Mouse (Mus musculus) heart, embryonic 14.5 days (tissue): ENCODE results near the gene Iqub. TPM values are rescaled to one million over a fixed set of nuclear protein-coding genes. Genes with fewer than 3 reads are reported as not detected.

ENCODE experiments used
- ATAC-seq: fragments of 200-750 bp; cut with Nextera tagmentation; 2 replicates; pipeline ENCODE4 v1.8.0; 2017; ENCODE audit warnings: low read depth, moderate TSS enrichment; ENCODE audit not compliant: insufficient number of reproducible peaks, insufficient read depth, low FRiP score
- H3K27ac ChIP-seq, 2 experiments: fragments of 200-500 bp in 1 of 2; fragments of 300-500 bp in 1 of 2; sonication (generic) in 1 of 2; replicated peaks in 1 of 2; 2 replicates each; pipeline ENCODE4 v1.5.1; 2012 to 2014; ENCODE audit warnings: low read depth in 2 of 2, low read length in 2 of 2, control low read depth in 1 of 2, mild to moderate bottlenecking in 1 of 2, mixed read lengths in 1 of 2; ENCODE audit not compliant: control insufficient read depth in 1 of 2, insufficient read depth in 1 of 2
- H3K27me3 ChIP-seq: fragments of 300-500 bp; sonication (generic); 2 replicates; pipeline ENCODE4 v1.6.1; 2014; ENCODE audit warnings: mild to moderate bottlenecking, low read length, control low read depth; ENCODE audit not compliant: control insufficient read depth, insufficient read depth
- H3K36me3 ChIP-seq: fragments of 300-500 bp; sonication (generic); 2 replicates; pipeline ENCODE4 v1.6.1; 2014; ENCODE audit warnings: mild to moderate bottlenecking, control low read depth, low read length, mixed read lengths; ENCODE audit not compliant: control insufficient read depth, insufficient read depth
- H3K4me1 ChIP-seq, 2 experiments: fragments of 200-500 bp in 1 of 2; fragments of 300-500 bp in 1 of 2; sonication (generic) in 1 of 2; 2 replicates each; pipeline ENCODE4 v1.6.1; 2012 to 2014; ENCODE audit warnings: low read length in 2 of 2, control low read depth in 1 of 2, mixed read lengths in 1 of 2; ENCODE audit not compliant: control insufficient read depth in 2 of 2, insufficient read depth in 2 of 2
- H3K4me2 ChIP-seq: fragments of 300-500 bp; sonication (generic); 2 replicates; pipeline ENCODE4 v1.6.1; 2014; ENCODE audit warnings: mild to moderate bottlenecking, low read length
- H3K4me3 ChIP-seq, 2 experiments: fragments of 200-500 bp in 1 of 2; fragments of 300-500 bp in 1 of 2; sonication (generic) in 1 of 2; 2 replicates each; pipeline ENCODE4 v1.5.1; 2012 to 2014; ENCODE audit warnings: low read length in 2 of 2, mild to moderate bottlenecking in 2 of 2, control low read depth in 1 of 2, low read depth in 1 of 2, moderate library complexity in 1 of 2; ENCODE audit not compliant: control insufficient read depth in 1 of 2, insufficient read depth in 1 of 2
- H3K9ac ChIP-seq: fragments of 300-500 bp; sonication (generic); 2 replicates; pipeline ENCODE4 v1.6.1; 2014; ENCODE audit warnings: mild to moderate bottlenecking, low read length
- H3K9me3 ChIP-seq: fragments of 300-500 bp; sonication (generic); 2 replicates; pipeline ENCODE4 v1.6.1; 2016; ENCODE audit warnings: low read length, control low read depth; ENCODE audit not compliant: control insufficient read depth
- WGBS: fragments of 180-500 bp; shearing (Covaris S2); extraction: QIAGEN DNeasy Blood & Tissue Kit; methylation state at CpG from one replicate; pipeline ENCODE4 v1.1.7; 2014; 5-methylcytosine and 5-hydroxymethylcytosine counted together
- polyA plus RNA-seq: library from polyadenylated mRNA; unstranded; fragments of >200 nt; fragmentation: Nextera tagmentation; extraction: Ambion mirVana; gene quantifications from 2 replicates; pipeline ENCODE4 v1.2.1, GENCODE M21; 2014

The Iqub gene
- polyA plus RNA-seq, 1 experiment from 2014 or later, result 0.23 TPM

GRCm38 (mm10) chr6:24470135-24470534 lies 44.7 kb downstream of the Iqub start:
- H3K27me3 ChIP-seq, result no peaks in the 10 kb centered on the region
- 82% methylated on average over 2 of the region's 2 CpGs for WGBS
- no peak overlapping the region for H3K27ac ChIP-seq
- no peak for ATAC-seq
- no peak overlapping the region for H3K4me3 ChIP-seq
- H3K9me3 ChIP-seq, result no peaks in the 10 kb centered on the region
- H3K4me1 ChIP-seq, result no peaks in the 10 kb centered on the region
- no peak overlapping the region for H3K4me2 ChIP-seq
- H3K36me3 ChIP-seq, result no peaks in the 10 kb centered on the region
- no peak overlapping the region for H3K9ac ChIP-seq

GRCm38 (mm10) chr6:24456097-24456496 lies 58.8 kb downstream of the Iqub start:
- WGBS, result 35% methylated on average over 7 of the region's 7 CpGs
- Histone ChIP-seq H3K27me3 (no peaks in the 10 kb centered on the region), H3K4me1 (no peaks in the 10 kb centered on the region), H3K4me3 (no peak overlapping the region), H3K9ac (no peak overlapping the region), H3K27ac (no peak overlapping the region), H3K4me2 (no peak overlapping the region), H3K36me3 (no peaks in the 10 kb centered on the region), H3K9me3 (no peaks in the 10 kb centered on the region)
- ATAC-seq, result no peak

- 65% methylated on average over 22 of the region's 22 CpGs for WGBS
- no peak overlapping the region for H3K4me3 ChIP-seq
- no peak overlapping the region for H3K27ac ChIP-seq
- H3K4me2 ChIP-seq, result peak overlapping the region; percentile 21
- H3K4me1 ChIP-seq, result no peaks in the 10 kb centered on the region
- H3K27me3 ChIP-seq, result no peaks in the 10 kb centered on the region
- no peaks in the 10 kb centered on the region for H3K36me3 ChIP-seq
- ATAC-seq, result no peak
- H3K9ac ChIP-seq, result no peak overlapping the region
- H3K9me3 ChIP-seq, result no peaks in the 10 kb centered on the region
Observed at GRCm38 (mm10) chr6:24451026-24451821, 63.6 kb downstream of the Iqub start.

GRCm38 (mm10) chr6:24450241-24450640 lies 64.6 kb downstream of the Iqub start:
- Histone ChIP-seq H3K4me2 (no peak overlapping the region), H3K27me3 (no peaks in the 10 kb centered on the region), H3K36me3 (no peaks in the 10 kb centered on the region), H3K9me3 (no peaks in the 10 kb centered on the region), H3K4me3 (no peak overlapping the region), H3K4me1 (no peaks in the 10 kb centered on the region), H3K27ac (no peak overlapping the region), H3K9ac (no peak overlapping the region)
- WGBS, result 83% methylated on average over 6 of the region's 6 CpGs
- no peak for ATAC-seq

- Histone ChIP-seq H3K27me3 (no peaks in the 10 kb centered on the region), H3K4me2 (no peak overlapping the region), H3K4me1 (no peaks in the 10 kb centered on the region), H3K9ac (no peak overlapping the region), H3K27ac (no peak overlapping the region), H3K36me3 (no peaks in the 10 kb centered on the region), H3K9me3 (no peaks in the 10 kb centered on the region), H3K4me3 (no peak overlapping the region)
- WGBS, result 81% methylated on average over 11 of the region's 11 CpGs
- ATAC-seq, result no peak
Observed at GRCm38 (mm10) chr6:24416056-24416455, 98.8 kb downstream of the Iqub start.

GRCm38 (mm10) chr6:24415500-24415899 lies 99.4 kb downstream of the Iqub start:
- Histone ChIP-seq H3K4me2 (no peak overlapping the region), H3K9ac (no peak overlapping the region), H3K36me3 (no peaks in the 10 kb centered on the region), H3K9me3 (no peaks in the 10 kb centered on the region), H3K27ac (no peak overlapping the region), H3K4me1 (no peaks in the 10 kb centered on the region), H3K27me3 (no peaks in the 10 kb centered on the region), H3K4me3 (no peak overlapping the region)
- 43% methylated on average over 1 of the region's 1 CpGs for WGBS
- no peak for ATAC-seq

- Histone ChIP-seq H3K4me3 (no peak overlapping the region), H3K9ac (no peak overlapping the region), H3K4me2 (no peak overlapping the region), H3K4me1 (no peaks in the 10 kb centered on the region), H3K27ac (no peak overlapping the region), H3K27me3 (no peaks in the 10 kb centered on the region), H3K9me3 (no peaks in the 10 kb centered on the region), H3K36me3 (no peaks in the 10 kb centered on the region)
- 66% methylated on average over 11 of the region's 11 CpGs for WGBS
- no peak for ATAC-seq
Observed at GRCm38 (mm10) chr6:24408573-24409427, 106.1 kb downstream of the Iqub start.
